Mouse (Mus musculus) T-helper 1 cell (primary cell): ENCODE measurements around the gene Dnah11.

ENCODE experiments used
- in situ Hi-C: fragments of 300-600 bp; cut with MboI, MseI; formaldehyde crosslinking; loops from one replicate; pipeline ENCODE4 v1.15.1; 2025; ENCODE audit warnings: high pct_unique_total_duplicates

The Dnah11 gene

GRCm38 (mm10) chr12:118098257-118098656 is 100.6 kb downstream of the Dnah11 start:
- in situ Hi-C loops: no loop called here

DNA sequence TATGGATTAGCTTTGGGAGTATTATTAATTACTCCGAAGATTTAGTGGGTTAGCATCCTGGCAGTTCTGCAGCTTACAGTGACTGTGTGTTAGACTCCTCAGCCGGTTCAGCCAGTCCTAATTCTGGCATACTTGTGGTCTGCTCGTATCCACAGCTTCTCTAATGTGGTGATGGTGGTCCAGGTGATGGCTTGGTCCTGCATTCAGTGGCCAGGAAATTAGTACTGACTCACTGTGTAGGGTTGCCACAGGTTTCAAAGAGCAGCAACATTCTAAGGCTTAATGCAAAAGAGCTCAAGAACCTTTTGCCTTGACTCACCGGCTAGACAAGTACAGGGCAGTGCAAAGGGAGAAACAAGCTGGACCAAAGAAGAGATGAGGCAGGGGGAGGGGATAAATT is 103.9 kb downstream of the Dnah11 start:
- in situ Hi-C loops: no loop called here

DNA sequence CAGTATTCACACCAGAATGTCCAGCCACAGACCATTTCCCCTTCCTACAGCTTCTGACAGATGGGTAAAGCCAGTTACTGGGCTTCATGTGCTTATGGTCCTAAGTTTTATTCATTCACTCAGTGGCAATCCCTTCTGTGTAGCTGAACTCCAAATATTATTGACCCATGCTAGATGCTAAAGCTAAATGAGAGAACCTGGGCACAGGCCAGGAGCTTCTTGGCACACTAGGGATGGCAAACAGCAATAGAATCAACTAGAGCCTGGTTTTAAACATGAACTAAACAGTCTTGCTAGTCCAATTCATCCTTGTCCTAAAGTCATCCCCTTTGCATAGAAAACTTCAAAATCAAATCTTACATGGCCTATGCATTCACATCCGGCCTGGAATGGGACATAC is 113.6 kb downstream of the Dnah11 start:
- in situ Hi-C loops: no loop called here

DNA sequence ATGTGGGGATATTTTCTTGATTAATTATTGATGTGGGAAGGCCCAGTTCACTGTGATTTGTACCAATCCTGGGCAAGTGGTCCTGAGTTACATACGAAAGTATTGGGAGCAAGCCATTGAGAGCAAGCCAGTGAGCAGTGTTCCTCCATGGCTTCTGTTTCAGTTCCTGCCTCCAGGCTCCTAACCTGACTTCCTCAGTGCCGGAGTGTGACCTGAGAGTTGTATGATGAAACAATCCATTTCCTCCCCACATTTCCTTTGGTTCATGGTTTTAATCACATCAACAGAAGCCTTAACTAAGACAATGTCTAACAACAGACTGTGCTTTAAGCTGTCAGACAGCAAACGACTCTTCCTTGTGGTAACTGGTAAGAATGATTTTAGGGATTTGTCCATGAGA is 114.0 kb downstream of the Dnah11 start:
- in situ Hi-C loops: no loop called here

GRCm38 (mm10) chr12:118084134-118084533 is 114.7 kb downstream of the Dnah11 start:
- in situ Hi-C loops: no loop called here

DNA sequence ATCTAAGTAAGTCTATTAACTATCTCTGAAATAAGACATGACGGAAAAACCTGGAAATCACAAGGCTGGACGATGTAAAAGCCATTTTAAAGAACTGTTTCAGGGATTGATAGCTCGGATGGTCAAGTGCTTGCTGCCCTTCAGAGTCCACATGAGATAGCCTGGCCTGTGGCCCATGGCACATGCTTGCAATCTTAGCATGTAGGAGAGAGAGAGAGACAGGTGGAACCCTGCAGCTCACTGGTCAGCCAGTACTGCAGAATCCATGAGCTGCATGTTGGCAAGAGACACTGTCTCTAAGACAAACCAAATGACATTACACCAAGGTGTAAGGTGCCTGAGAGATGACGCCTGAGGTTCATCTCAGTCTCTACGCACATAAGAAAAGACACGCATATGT is 118.4 kb downstream of the Dnah11 start:
- in situ Hi-C loops: no loop called here

DNA sequence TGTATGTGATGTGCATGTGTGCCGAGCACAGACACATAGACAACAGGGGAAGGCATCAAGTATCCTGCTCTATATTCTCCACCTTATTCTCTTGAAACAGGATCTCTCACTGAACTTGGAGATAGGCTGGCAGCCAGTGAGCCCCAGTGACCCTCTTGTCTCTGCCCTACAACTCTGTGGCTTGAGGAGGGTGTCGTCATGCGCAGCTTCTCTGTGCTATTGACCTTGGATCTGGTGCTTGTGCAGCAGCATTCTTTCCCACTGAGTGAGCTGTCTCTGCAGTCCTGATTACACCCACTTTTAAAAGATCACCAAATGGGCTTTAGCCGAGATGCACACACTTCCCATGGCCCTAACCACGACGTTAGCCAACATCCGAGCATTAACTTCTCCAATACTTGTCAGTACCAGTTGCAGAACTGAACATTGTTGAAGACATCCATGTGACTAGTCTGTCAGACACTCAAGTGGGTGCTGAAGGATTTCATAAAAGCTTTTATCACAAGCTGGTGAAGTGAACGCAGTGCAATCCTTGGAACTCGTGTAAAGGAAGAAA is 120.3 kb downstream of the Dnah11 start:
- in situ Hi-C loops: no loop called here

GRCm38 (mm10) chr12:118076802-118077201 is 122.0 kb downstream of the Dnah11 start:
- in situ Hi-C loops: no loop called here

- in situ Hi-C loops: no loop called here
Observed at GRCm38 (mm10) chr12:118072181-118072872, 126.5 kb downstream of the Dnah11 start.

DNA sequence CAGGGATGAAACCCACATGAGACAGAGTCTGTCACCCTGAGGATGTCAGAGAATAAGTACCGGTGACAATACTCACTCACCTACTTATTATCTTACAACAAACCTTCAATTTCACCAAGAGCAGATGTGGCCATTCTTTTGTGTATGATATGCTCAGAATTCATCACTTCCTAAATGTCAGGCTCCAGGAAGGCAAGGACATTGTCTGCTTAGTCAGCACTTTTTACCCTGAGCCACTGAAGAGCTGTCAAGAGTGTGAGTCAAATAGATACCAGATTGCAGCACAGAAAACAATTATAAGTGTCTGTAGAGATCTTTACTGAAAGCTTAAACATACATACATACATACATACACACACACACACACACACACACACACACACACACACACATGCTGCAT is 127.2 kb downstream of the Dnah11 start:
- in situ Hi-C loops: no loop called here

GRCm38 (mm10) chr12:118068785-118069184 is 130.1 kb downstream of the Dnah11 start:
- in situ Hi-C loops: no loop called here

GRCm38 (mm10) chr12:118062343-118062742 is 136.5 kb downstream of the Dnah11 start:
- in situ Hi-C loops: no loop called here

DNA sequence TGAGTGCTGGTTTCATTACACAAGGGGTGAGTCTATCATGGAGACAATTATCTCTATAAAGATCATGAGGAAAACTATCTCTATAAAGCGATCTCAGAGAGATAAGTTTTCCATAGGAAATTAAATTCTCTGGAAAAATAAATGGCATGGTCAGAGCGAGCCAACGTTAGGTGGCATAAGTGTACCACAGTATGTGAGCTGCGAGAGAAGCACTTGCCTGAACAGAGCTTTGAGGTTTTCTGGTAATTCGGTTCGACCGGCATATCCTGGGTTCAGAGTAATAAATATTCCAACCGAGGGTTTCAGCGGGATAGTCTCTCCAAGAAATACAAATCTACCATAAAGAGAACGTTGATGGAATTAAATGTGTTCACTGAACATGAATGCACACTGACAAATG is 142.0 kb downstream of the Dnah11 start:
- in situ Hi-C loops: no loop called here

- in situ Hi-C loops: no loop called here
Observed at GRCm38 (mm10) chr12:118045381-118045780, 153.5 kb downstream of the Dnah11 start.

GRCm38 (mm10) chr12:118043130-118043647 is 155.7 kb downstream of the Dnah11 start:
- in situ Hi-C loops: no loop called here

DNA sequence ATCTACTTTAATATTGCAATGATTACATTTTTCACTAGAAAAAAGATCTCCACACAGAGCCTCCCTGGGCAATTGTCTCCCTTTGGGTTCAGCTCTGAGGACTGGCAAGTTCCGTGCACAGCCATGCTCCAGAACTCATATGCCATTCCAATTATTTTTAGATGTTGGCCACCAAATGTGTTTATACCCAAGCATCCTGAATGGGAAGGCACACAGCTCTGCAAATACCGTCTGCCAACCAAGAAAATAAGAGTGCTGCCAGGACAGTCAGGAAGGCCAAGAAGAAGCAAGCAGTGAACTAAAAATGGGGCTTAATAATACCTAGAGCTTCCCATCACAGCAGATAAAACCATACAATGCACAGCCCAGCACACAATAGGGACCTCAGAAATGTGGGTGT is 156.6 kb downstream of the Dnah11 start:
- in situ Hi-C loops: no loop called here

DNA sequence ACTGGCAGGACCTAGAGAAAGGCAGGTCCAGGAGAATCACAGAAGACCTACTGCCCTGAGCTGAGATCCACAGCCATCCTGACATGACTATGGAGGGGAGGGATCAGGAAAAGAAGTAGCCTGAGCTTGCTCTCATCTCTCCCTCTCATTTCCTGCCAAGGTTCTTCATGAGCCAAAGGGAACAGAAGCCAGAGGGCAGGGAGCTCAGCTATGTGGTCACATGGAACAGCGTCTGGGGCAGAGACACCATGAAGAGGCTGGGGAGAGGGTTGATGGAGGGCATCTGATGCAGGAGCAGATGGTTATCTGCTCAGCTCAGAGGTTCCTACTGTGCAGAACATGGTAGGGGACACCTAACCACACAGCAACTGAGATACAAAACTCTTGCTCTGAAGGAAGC is 163.9 kb downstream of the Dnah11 start:
- in situ Hi-C loops: no loop called here

GRCm38 (mm10) chr12:118025771-118026170 is 173.1 kb downstream of the Dnah11 start:
- in situ Hi-C loops: no loop called here

- in situ Hi-C loops: no loop called here
Observed at GRCm38 (mm10) chr12:118018936-118019335, 179.9 kb downstream of the Dnah11 start.

- in situ Hi-C loops: no loop called here
Observed at GRCm38 (mm10) chr12:118013872-118014271, 185.0 kb downstream of the Dnah11 start.

- in situ Hi-C loops: no loop called here
Observed at GRCm38 (mm10) chr12:118011921-118012320, 186.9 kb downstream of the Dnah11 start.

- in situ Hi-C loops: loop anchor here (5.0 to 10.0 kb wide), 3 partner anchors 300 to 857 kb away; no protein-coding TSS in a partner anchor
Observed at GRCm38 (mm10) chr12:117994938-117995337, 203.9 kb downstream of the Dnah11 start.

GRCm38 (mm10) chr12:117993499-117993898 is 205.3 kb downstream of the Dnah11 start:
- in situ Hi-C loops: loop anchor here (5.0 to 10.0 kb wide), 3 partner anchors 301 to 859 kb away; no protein-coding TSS in a partner anchor
